Mouse (Mus musculus) gastrocnemius, postnatal 25 days (tissue): ENCODE results near the gene Mlec. TPM values are rescaled to one million over a fixed set of nuclear protein-coding genes. Genes with fewer than 3 reads are reported as not detected.
A peak's percentile ranks its signal among the peaks of the same experiment; 100 is the strongest.

Experiments used
- DNase-seq: peaks from one replicate; pipeline ENCODE4 v3.0.0; 2022
- long read RNA-seq, 2 experiments: library from polyadenylated mRNA; stranded (forward); transcript quantifications; one replicate each; pipeline ENCODE4 v2.0.0; 2021
- total RNA-seq, 2 experiments: library from RNA; stranded (reverse); gene quantifications; 1 replicate in 1 of 2; 2 replicates in 1 of 2; pipeline ENCODE4 v1.2.3; 2021

Mlec gene
- 100 to 1,000 TPM; 156 to 196 TPM for total RNA-seq
- long read RNA-seq, experiment 1, full-length matches to known transcripts: 37 of 94 reads
- long read RNA-seq, experiment 1, partial matches to known transcripts: 3 of 94 reads
- long read RNA-seq, experiment 1, other reads (novel, unspliced or antisense): 54 of 94 reads
- long read RNA-seq, experiment 2, full-length matches to known transcripts: 56 of 125 reads
- long read RNA-seq, experiment 2, partial matches to known transcripts: 58 of 125 reads
- long read RNA-seq, experiment 2, other reads (novel, unspliced or antisense): 11 of 125 reads

DNA sequence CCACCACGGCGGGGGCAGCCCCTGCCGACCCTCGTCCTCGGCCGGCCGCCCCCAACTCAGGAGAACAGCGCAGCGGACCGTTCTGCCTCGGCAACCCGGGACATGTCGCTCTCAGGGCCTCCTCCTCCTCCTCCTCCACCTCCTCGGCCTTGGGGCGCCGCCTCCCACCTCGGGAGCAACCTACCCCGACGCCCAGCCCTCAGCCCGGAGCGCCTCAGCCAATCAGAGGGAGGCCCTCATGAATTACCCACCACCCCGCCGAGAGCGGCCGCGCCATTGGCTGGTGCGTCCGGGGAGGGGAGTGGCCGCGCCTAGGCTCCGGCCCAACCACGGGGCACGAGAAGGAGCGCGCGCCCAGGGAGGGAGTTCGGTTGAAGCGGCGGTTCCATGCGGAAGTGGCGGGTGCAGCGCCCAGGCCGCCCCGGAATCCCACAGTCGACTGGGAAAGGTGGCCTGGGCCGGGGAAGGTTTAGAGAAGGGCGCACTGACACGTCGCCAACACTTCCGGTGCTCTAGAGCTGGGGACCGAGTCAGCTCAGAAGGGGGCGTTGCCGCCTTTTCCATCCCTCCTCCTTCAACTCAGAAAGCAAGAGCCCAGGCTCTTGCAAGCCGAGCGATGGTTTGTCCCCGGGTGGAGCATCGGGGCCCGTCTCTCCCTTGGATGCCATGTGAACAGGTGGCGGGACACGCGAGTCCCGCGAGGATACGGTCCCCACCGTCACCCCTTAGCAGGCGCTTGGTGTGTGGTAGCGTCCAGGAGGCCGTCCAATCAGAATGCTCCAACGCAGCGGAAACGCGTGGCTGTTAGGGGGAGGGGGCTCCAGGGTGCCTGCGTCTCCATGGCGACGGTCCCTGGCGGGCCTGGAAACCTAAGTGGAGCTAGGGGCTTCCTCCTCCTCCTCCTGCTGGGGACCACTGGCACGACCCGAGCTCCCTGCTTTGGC, at the start of gene Mlec:
Mlec (minus strand) TSS at position 140 of the 944 bp plus-strand sequence.
- DNase-seq: peak; percentile 100

DNA sequence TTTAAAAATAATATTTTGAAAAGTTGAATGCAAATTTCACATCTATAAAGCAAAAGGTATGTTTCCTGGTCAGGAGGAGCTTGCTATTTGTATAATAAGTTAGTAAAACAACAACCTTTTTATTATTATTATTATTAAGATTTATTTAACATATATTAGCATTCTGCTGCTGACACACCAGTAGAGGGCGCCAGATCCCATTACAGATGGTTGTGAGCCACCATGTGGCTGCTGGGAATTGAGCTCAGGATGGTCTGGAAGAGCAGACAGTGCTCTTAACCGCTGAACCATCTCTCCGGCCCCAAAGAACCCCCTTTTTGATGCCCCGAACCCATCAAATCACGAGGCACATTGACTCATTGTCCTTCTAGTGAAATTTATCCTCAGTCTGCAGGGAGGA, 49.3 kb upstream of the Mlec start:
- DNase-seq: no peak

DNA sequence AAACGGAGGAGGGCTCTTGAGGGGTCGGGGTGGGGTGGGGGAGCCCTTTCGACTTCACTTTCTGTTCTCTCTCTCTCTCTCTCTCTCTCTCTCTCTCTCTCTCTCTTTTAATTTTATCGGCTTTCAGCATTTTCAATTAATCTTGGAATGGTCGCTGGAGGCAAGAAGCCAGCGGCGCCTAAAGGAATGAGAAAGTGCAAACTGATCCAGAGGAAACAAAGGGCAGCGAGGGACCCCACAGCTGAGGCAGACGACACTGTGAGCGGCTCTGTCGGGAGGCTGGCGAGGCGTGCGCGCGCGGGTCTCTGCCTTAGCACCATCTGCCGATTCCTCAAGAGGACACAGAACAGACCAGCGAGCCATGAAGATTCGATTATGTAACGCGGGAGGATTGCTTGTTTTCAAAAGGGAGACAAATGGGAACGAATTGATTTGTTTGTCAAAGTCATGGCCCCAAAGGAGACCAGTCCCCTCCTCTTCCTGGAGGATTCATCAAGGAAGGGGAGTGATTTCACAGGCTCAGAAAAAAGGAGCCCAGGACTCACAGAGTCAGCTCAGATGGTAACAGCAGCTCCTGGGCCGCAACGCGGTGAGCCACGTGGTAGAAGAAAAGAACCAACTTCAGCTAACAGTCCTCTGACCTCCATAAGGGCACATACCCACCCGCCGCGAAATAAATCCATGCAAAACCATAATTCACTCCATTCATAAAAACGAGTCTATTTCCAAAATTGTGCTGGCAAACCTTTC, 46.8 kb upstream of the Mlec start:
- peak; percentile 49 for DNase-seq

DNA sequence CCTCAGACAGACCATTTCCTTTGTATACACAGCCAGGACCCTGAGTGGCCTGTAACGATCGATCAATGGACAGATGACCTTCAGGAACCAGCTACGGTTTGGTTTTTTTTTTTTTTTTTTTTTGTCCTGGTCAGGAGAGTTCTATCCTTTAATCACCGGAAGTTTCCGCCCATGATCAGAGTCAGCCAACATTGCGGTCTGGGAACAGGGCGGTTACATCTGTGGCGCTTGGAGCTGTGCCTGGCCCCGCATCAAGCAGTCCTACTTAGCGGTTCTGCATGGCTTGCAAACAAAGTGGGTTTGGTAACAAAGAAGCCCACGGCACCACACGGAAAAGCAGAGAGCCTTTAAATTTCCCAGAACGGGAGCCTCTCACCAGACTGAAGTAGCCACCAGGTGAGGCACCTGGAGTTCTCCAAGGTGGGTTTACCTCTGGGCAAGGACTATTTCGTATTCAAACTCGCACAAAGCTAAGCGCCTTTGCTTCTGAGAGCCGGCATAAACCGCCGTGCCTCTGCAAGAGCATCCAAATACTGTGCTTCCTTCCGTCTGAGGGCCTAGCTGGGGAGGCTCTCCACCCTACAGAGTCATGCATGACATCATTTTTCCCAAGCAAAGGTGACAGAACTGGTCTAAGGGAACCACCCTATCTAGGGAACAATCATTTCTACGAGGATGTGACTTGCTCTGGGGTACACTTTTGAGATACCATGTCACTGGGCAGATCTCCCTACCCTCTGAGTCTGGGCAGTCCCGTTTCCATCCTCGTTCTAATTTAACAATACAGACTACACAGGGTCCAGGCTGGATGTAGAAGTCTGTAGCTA, 46.0 kb upstream of the Mlec start:
- DNase-seq: no peak

DNA sequence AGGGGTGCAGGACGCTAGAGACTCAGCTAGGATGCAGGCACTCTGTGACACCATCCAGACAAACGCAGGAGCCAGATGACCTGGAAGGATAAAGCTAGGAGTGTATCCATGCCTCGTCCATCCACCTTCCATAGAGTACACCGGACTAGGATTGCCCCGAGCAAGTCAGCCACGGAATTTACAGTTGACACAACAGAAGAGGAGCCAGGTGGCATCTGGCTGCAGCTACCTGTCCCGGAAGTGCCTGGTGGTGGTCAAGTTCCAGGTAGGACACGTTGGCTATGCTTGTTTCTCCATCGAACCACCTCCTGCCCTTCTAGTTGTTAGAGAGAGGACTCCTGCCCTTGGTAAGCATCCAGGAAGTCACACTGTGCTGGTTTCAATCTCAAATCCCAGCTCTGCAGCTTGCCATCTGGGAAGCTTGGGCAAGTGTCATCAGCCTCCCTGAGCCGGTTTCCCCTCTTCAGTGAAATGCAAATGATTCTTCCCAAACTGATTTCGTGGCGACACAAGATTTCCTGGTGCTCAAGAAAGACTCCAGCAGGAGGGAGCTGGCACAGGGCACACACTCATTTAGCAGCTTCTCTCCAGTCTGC, 36.7 kb upstream of the Mlec start:
- no peak for DNase-seq

DNA sequence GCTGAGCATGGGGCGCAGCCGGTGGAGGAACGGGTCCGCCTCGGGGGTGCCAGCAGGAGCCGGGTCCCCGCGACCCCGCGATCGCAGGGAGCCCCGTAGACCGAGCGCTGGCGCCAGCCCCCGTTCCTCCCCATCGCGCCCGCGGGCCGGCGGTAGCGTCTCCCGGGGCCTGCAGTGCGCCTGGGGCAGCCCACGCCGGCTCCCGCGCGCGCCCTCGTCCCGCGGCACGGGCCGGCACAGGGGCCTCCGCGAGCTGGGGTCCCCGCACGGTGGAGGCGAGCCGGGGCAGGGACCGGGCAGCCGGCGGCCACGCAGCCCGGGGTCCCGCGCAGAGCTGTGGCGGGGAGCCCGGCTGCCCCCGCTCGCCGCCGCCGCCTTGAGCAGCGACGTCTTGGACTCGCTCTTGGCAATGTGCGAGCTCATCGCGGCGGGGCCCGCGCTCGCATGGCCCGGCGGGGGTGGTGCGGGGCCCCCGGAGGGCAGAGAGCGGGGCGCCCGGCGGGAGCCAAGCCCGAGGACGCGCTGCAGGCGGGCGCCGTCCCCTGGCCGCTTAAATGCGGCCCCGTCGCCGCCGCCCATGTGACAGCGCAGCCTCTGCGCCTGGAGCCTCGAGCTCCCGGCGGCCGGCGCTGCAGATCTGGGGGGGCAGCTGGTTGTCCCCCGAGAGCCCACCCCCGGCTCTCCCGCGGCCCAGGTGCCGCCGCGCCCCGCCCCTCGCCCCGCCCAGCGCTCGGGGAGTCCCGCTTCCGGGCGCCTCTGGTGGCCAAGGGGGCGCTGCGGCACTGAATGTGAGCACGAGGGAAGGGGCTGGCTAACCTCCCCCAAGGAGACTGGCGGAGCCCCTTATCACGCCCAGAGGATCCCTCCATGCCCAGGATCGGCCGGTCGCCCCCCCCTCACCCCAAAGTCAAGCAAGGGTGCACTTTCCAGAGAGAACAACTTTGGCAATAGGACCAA, 36.0 kb upstream of the Mlec start, which contains the start of gene Cabp1:
Cabp1 (minus strand) TSS at position 713 of the 957 bp plus-strand sequence.
- DNase-seq: no peak

DNA sequence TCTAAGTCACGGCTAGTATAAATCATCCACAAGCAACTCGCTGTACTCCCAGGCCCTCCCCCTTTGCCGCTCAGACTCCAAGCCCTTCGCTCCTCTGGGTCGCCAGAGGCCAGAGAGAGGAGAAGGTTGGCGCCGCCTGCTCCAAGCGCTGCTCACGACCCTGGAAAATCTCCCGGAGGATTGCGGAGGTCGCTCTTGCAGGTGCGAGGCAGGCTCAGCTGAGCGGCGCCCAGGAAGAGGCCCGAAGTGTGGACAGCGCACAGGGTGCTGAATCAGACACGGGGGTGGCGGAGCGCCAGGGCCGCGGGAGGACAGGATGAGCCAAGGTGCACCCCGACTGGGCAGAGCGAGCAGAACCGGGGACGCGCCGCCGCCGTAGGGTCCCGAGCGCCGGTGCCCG, 35.2 kb upstream of the Mlec start:
- peak; percentile 59 for DNase-seq

DNA sequence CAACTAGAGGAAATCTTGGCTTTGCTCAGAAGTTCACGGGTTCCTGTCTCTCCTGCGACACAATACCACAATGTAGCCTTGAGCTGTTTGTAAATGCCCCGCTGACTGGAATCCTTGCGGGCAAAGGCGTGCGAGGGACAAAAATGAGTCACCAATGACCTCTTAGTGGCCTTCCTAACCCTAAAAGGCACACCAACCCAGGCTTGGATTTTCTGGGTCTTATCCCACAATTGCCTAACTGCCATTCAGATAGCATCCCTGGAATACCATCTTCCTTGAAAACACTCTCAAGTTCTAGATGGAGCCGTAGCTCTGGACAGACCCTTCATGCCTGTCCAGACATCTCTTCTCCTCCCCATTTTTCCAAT, 34.8 kb upstream of the Mlec start:
- no peak for DNase-seq

DNA sequence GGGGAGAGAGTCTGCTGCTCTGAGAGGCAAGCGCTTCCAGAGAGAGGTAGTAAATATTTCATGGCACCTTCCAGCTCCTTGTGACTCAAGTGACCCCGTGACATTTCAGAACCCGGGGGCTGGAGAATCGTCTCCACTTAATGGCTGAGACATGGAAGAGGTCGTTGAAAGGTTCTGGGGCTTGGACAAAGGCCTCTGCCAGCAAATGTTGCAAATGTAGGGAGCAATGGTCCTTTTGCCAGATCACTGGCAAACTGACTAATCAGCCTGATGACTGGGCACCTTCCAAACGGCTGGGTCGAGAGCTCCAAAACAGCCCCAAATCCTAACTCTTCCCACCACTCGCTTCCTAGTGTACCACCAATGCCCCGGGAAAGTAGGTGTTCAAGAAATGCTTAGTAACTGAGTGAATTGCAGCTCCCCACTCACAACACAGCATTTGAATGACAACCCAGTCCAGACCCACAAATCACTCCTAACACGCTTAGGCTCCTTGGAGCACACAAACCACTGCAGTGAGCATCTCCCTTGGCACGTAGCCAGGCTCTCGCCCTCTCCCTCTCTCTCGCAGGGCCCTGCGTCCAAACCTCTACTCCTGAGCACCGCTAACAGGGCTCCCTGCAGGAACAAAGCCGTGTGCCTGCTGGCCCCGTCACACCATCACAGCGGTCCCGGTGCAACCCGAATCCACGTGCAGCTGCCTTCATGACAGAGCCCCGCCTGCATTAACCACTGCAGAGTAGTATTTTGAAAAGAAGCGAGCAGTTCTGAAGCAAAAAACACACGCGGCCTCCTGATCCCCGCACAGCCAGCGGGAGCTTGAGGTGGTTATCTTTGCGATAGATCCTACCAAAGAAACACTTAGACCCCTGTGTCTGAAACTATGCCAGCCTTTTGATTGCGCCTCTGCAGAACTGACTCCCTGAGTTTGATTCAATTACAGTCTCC, 34.2 kb upstream of the Mlec start:
- DNase-seq: no peak

DNA sequence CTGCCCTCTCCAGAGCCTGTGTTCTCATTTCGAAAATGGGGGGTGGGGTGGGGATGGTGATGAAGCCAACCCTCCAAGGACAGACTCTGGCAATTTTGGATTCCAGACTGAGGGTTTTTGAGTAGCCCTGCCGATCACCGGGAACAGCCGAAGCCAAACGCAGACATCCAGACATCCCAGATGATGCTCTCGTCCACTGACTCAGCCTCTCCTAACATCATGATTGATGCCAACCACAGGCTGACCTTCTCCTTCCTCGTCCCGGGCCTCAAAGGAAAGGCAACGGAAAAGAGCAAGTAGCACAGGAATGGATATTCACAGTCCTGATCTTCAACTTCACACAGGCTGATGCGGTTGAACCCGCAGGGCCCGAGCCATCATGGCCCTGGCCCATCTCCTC, 32.1 kb upstream of the Mlec start:
- DNase-seq: no peak

DNA sequence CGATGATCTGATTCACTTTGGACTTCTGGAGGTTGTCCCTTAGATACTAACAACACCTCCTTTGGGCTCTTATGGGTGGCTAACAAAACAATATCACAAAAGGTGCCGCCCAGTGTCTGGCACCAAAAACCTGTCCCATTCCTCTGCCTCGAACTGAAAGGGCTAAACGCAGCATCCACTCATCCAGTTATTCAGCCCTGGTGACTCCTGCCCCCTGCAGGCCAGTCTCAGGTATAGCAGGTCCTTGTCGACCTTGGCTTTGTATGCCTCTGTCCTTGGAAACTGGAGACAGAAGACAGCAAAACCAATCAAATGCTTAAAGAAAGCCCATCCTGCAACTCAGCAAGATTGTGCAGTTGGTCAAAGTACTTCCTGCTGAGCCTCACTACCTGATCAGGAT, 30.8 kb upstream of the Mlec start:
- DNase-seq: no peak

DNA sequence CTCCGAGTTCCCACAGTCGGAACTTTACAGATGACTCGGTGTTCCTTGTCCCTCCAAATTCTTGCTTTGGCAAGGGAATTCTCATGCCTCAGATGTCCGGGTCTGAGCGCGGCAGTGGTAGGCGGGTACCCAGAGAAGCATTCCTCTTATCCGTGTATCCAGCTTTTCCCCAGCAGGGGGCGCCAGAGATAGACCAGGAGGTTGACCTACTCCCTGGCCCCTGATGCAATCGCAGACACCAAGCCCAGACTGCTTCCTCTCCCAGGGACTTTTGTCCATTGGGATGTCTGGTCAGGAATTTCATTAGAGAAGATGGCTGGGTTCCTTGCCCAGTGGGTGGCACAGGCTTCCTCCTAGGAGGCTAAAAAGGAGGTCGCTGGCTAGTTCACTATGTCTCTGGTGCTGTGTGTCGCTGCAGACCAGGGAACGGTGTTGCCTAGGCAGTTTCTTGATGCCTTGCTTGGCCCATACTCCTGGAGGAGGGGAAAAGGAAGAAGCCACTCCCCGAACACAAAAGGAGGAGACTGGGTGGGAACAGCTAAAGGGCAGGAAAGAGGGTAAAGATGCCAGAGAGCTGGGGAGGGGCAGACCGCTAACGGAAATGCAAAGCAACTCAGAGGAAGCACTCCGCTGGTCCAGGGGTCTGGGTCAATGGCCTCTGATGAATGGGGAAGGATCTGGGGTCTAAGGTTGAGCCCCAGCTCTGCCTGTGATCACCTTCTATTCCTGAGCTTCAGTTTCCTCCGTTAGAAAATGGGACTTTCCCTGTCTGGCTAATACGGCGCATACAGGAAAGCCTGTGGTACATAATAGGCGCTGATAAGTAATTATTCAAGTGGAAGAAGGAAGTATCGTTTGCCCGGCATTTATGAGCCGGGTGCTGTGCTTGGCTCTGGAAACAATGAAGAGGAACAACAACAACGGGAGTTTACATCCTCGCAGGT, 29.5 kb upstream of the Mlec start:
- peak; percentile 88 for DNase-seq

DNA sequence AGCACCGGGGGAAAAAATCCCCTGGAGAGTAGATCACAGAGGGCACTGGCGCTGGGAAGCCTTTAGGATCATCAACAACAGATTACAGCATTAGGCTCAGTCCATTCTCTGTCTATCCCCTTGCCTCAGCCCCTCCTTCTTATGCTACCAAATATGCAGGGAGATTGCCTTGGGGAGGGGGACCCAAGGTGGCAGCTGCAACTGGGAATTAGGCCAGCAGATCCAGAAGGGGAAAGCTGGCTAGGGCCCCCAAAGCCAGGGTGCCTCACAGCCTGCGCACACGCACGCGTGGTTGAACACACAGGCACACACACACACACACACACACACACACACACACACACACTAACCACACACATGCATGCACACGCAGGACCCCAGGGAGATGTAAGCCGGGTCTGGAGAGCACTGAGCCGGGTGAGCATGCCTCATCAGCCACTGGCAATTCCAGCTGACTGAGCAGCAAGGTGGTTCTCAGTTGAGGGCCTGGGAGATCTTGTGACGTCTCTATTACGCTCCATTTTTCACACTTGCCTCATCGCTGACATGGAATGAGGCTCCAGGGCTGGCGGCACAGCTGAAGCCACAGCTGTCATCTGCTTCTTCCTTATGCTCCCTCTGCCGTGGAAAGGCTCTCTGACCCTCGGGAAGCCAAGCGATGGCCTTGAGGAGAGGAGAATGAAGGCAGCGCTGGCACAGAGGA, 28.5 kb upstream of the Mlec start:
- DNase-seq: no peak

DNA sequence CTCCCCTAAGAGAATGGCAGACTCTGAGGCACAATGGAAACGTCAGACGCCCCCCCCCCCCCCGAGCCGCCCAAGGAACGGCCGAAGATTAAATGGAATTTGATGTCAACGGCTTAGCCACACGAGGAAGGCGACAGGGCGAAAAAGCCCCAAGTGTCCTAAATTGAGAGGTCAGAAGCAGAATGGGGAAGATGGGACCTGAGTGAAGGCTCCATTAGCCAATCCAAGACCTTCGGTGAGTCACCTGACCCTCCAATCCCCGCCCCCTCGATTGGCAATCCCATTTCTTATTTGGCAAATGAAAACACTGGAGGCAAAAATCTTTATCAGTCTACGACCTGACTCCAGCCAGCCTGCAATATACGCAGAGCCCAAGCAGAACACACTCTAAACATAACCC, 26.7 kb upstream of the Mlec start:
- DNase-seq: no peak

DNA sequence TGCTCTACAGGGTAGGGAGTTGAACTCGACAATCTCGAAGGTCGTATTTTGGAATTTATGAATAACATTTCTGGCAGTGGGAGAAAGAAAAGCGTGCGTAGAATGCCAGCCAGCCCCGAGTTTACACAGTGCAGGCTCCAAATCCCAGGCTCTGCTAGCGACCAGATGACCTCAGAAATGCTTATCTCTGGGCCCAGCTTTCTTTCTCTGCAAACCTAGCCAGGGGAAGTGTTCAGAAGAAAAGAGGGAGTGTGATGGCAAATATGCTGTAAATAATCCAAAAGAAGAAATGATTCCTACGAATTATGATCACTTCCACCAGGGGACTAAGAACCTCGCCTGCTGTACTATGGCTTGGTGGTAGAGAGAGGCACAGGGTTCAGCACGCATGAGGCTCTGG, 25.5 kb upstream of the Mlec start:
- DNase-seq: no peak

DNA sequence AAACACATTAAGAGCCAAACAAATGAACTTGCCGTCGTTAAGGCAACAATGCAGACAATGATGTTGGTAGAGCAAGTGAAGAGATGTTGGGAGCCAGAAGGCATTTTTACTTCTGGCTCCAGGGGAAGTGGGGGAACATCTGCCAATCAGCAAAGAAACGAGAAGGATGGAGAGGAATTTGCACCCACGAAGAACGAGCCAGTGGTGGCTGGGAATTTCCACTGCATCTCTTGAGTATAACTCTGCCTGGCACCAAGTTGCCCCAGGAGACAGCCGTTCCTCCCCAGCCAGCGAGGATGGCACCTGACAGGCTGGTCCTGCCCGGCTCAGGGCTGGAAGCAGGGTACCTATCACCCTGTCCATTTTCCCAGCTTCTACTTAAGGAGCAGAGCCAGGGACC, 24.9 kb upstream of the Mlec start:
- no peak for DNase-seq
